Mouse (Mus musculus): ENCODE measurements around the gene Asxl2. TPM values are rescaled to one million over a fixed set of nuclear protein-coding genes. Genes with fewer than 3 reads are reported as not detected.
"Not testable (repeated sequence)": the region's sequence is repeated elsewhere in the genome, so short reads cannot be mapped to it uniquely, and the experiment has no call there.

Gene Asxl2
- polyA plus RNA-seq, 1 experiment from 2014 or later, result 12.8 TPM

GRCm38 (mm10) chr12:3405662-3406061 is 21.0 kb upstream of the Asxl2 start:
- H3K4me1 ChIP-seq (replicated peaks); H3K9me3 ChIP-seq; H3K27ac ChIP-seq; H3K27me3 ChIP-seq; ATAC-seq (ENCODE audit: low FRiP score); H3K9ac ChIP-seq; H3K4me3 ChIP-seq; H3K4me2 ChIP-seq: not testable (repeated sequence)
- peaks cover 51% of the 10 kb centered on the region for H3K36me3 ChIP-seq
- 44% methylated on average over 3 of the region's 3 CpGs for WGBS

- H3K9me3 ChIP-seq, result no peaks in the 10 kb centered on the region
- H3K27ac ChIP-seq, result no peak overlapping the region
- ATAC-seq (ENCODE audit: low FRiP score), result no peak
- H3K27me3 ChIP-seq, result no peaks in the 10 kb centered on the region
- H3K4me2 ChIP-seq, result no peak overlapping the region
- no peak overlapping the region for H3K4me3 ChIP-seq
- 84% methylated on average over 6 of the region's 6 CpGs for WGBS
- H3K36me3 ChIP-seq, result peaks cover 42% of the 10 kb centered on the region
- H3K4me1 ChIP-seq (replicated peaks), result no peaks in the 10 kb centered on the region
- H3K9ac ChIP-seq, result no peak overlapping the region
Measured at GRCm38 (mm10) chr12:3406585-3406984, 20.1 kb upstream of the Asxl2 start.

- WGBS, result 90% methylated on average over 4 of the region's 4 CpGs
- H3K27me3 ChIP-seq, result no peaks in the 10 kb centered on the region
- no peak for ATAC-seq (ENCODE audit: low FRiP score)
- H3K27ac ChIP-seq, result no peak overlapping the region
- no peaks in the 10 kb centered on the region for H3K4me1 ChIP-seq (replicated peaks)
- H3K4me3 ChIP-seq, result no peak overlapping the region
- H3K4me2 ChIP-seq, result no peak overlapping the region
- peaks cover 21% of the 10 kb centered on the region for H3K36me3 ChIP-seq
- no peak overlapping the region for H3K9ac ChIP-seq
- H3K9me3 ChIP-seq, result no peaks in the 10 kb centered on the region
Measured at GRCm38 (mm10) chr12:3414956-3415355, 11.7 kb upstream of the Asxl2 start.

- Histone ChIP-seq H3K4me1 (replicated peaks) (no peaks in the 10 kb centered on the region), H3K27ac (no peak overlapping the region)
- 94% methylated on average over 3 of the region's 3 CpGs for WGBS
Measured at GRCm38 (mm10) chr12:3418761-3419160, 7.9 kb upstream of the Asxl2 start.

GRCm38 (mm10) chr12:3420519-3420918 is 6.1 kb upstream of the Asxl2 start:
- Histone ChIP-seq H3K27me3 (no peaks in the 10 kb centered on the region), H3K4me1 (replicated peaks) (peaks cover 16% of the 10 kb centered on the region), H3K9me3 (no peaks in the 10 kb centered on the region), H3K9ac (no peak overlapping the region), H3K27ac (no peak overlapping the region), H3K4me3 (no peak overlapping the region), H3K4me2 (no peak overlapping the region), H3K36me3 (peaks cover 38% of the 10 kb centered on the region)
- ATAC-seq (ENCODE audit: low FRiP score), result no peak
- WGBS, result 87% methylated on average over 2 of the region's 2 CpGs

More at GRCm38 (mm10) chr12:3418761-3419160, 7.9 kb upstream of the Asxl2 start:
- Histone ChIP-seq H3K36me3 (peaks cover 42% of the 10 kb centered on the region), H3K9me3 (no peaks in the 10 kb centered on the region), H3K9ac (no peak overlapping the region), H3K27me3 (no peaks in the 10 kb centered on the region), H3K4me2 (no peak overlapping the region), H3K4me3 (no peak overlapping the region)
- ATAC-seq (ENCODE audit: low FRiP score), result no peak

- Histone ChIP-seq H3K9me3 (no peaks in the 10 kb centered on the region), H3K9ac (no peak overlapping the region), H3K27ac (no peak overlapping the region), H3K4me1 (replicated peaks) (peaks cover 18% of the 10 kb centered on the region), H3K4me3 (no peak overlapping the region), H3K27me3 (no peaks in the 10 kb centered on the region), H3K4me2 (no peak overlapping the region), H3K36me3 (peaks cover 23% of the 10 kb centered on the region)
- WGBS, result 98% methylated on average over 1 of the region's 1 CpGs
- ATAC-seq (ENCODE audit: low FRiP score), result no peak
Measured at GRCm38 (mm10) chr12:3422786-3423185, 3.9 kb upstream of the Asxl2 start.

- WGBS, result 92% methylated on average over 2 of the region's 2 CpGs
- ATAC-seq (ENCODE audit: low FRiP score), result no peak
- Histone ChIP-seq H3K4me1 (replicated peaks) (peaks cover 23% of the 10 kb centered on the region), H3K4me2 (no peak overlapping the region), H3K27me3 (no peaks in the 10 kb centered on the region), H3K4me3 (no peak overlapping the region), H3K9me3 (no peaks in the 10 kb centered on the region), H3K9ac (no peak overlapping the region), H3K27ac (no peak overlapping the region), H3K36me3 (peaks cover 21% of the 10 kb centered on the region)
Measured at GRCm38 (mm10) chr12:3424179-3424578, 2.5 kb upstream of the Asxl2 start.

- Histone ChIP-seq H3K9me3 (no peaks in the 10 kb centered on the region), H3K36me3 (peaks cover 21% of the 10 kb centered on the region), H3K27ac (peak overlapping the region; percentile 96), H3K4me3 (peak overlapping the region; percentile 94), H3K9ac (peak overlapping the region; percentile 94), H3K4me1 (replicated peaks) (peaks cover 26% of the 10 kb centered on the region), H3K4me2 (peak overlapping the region; percentile 68), H3K27me3 (no peaks in the 10 kb centered on the region)
- WGBS, result 45% methylated on average over 15 of the region's 15 CpGs
- peak; percentile 55 for ATAC-seq (ENCODE audit: low FRiP score)
Measured at GRCm38 (mm10) chr12:3425375-3426341, 999 bp upstream of the Asxl2 start.

- peak overlapping the region; percentile 94 for H3K9ac ChIP-seq
- H3K4me1 ChIP-seq (replicated peaks), result peaks cover 26% of the 10 kb centered on the region
- H3K4me2 ChIP-seq, result peak overlapping the region; percentile 68
- H3K27me3 ChIP-seq, result no peaks in the 10 kb centered on the region
- peak overlapping the region; percentile 94 for H3K4me3 ChIP-seq
- WGBS, result under 1% methylated on average over 65 of the region's 65 CpGs
- ATAC-seq (ENCODE audit: low FRiP score), result peak; percentile 71
- peaks cover 8% of the 10 kb centered on the region for H3K36me3 ChIP-seq
- peak overlapping the region; percentile 96 for H3K27ac ChIP-seq
- no peaks in the 10 kb centered on the region for H3K9me3 ChIP-seq
Measured at GRCm38 (mm10) chr12:3427067-3427889, 621 bp downstream of the Asxl2 start.

GRCm38 (mm10) chr12:3427891-3428775 is 1.5 kb downstream of the Asxl2 start:
- WGBS, result 69% methylated on average over 11 of the region's 11 CpGs
- H3K9ac ChIP-seq, result no peak overlapping the region; the same call in 1 of the 2 replicates

GRCm38 (mm10) chr12:3429681-3430442 is 3.2 kb downstream of the Asxl2 start:
- H3K27me3 ChIP-seq, result no peaks in the 10 kb centered on the region
- H3K27ac ChIP-seq, result no peak overlapping the region
- no peak overlapping the region for H3K9ac ChIP-seq
- peaks cover 4% of the 10 kb centered on the region; the same call in 1 of the 2 replicates for H3K36me3 ChIP-seq
- H3K4me1 ChIP-seq (replicated peaks), result peaks cover 16% of the 10 kb centered on the region
- 89% methylated on average over 2 of the region's 2 CpGs for WGBS
- H3K4me2 ChIP-seq, result no peak overlapping the region
- no peaks in the 10 kb centered on the region for H3K9me3 ChIP-seq
- H3K4me3 ChIP-seq, result no peak overlapping the region
- no peak for ATAC-seq (ENCODE audit: low FRiP score)

More at GRCm38 (mm10) chr12:3427891-3428775, 1.5 kb downstream of the Asxl2 start:
- no peak for ATAC-seq (ENCODE audit: low FRiP score)
- Histone ChIP-seq H3K27me3 (no peaks in the 10 kb centered on the region), H3K27ac (no peak overlapping the region), H3K4me3 (peak overlapping the region; percentile 94), H3K36me3 (no peaks in the 10 kb centered on the region), H3K4me1 (replicated peaks) (peaks cover 26% of the 10 kb centered on the region), H3K4me2 (peak overlapping the region; percentile 68), H3K9me3 (no peaks in the 10 kb centered on the region)

All from hindbrain, embryonic 13.5 days (tissue).